Comparison of ENCODE assay signal across 10 mouse cellular contexts in genomic region chr10:39654001-39654416, GRCm38 (mm10). TPM values are rescaled to one million over a fixed set of nuclear protein-coding genes. Genes with fewer than 3 reads are reported as not detected.
DNase-seq lines count a peak whose midpoint lies in the region; ATAC-seq and TF ChIP-seq lines count a peak whose summit lies in the region.
"Had no signal": no experiment of that assay in that cellular context is flagged by ENCODE, and none has a peak within 500 bp of the region (broad histone marks: within the 10 kb centered on the region; RNA-seq: fewer than 3 reads in every experiment).

No protein-coding gene starts in this region.

- no peak for DNase-seq in intestine, embryonic 14.5 days (ENCODE audit: low spot score)
- peak; percentile 80 for DNase-seq in embryonic facial prominence, embryonic 14.5 days (ENCODE audit: low spot score)
- peak; percentile 58 for DNase-seq in neural tube, embryonic 11.5 days (ENCODE audit: low spot score)
- DNase-seq in right cerebral cortex, adult 2 months (ENCODE audit: low spot score in 2 of 2) = no peak
- no peak for DNase-seq in adrenal gland, adult 18-20 months (ENCODE audit: low spot score in 2 of 2)
- DNase-seq in lung, postnatal 4 days = no peak
- DNase-seq: liver, postnatal 0 days had no signal

- H3K27me3 ChIP-seq in intestine, embryonic 14.5 days (replicated peaks; ENCODE audit: control insufficient read depth, insufficient read depth, low read length) = no peaks in the 10 kb centered on the region
- no peaks in the 10 kb centered on the region for H3K27me3 ChIP-seq in intestine, postnatal 0 days (replicated peaks; ENCODE audit: control insufficient read depth, insufficient read depth, low read length)
- H3K27me3 ChIP-seq in embryonic facial prominence, embryonic 14.5 days (replicated peaks; ENCODE audit: control insufficient read depth, insufficient read depth, low read length) = no peaks in the 10 kb centered on the region
- H3K27me3 ChIP-seq in intestine, embryonic 15.5 days (replicated peaks) = no peaks in the 10 kb centered on the region
- H3K27me3 ChIP-seq in neural tube, embryonic 11.5 days (ENCODE audit: control insufficient read depth, insufficient read depth, low read length) = no peaks in the 10 kb centered on the region

- 37% methylated on average over 8 of the region's 8 CpGs for WGBS in intestine, embryonic 14.5 days
- WGBS in intestine, postnatal 0 days = 69% methylated on average over 8 of the region's 8 CpGs
- 25% methylated on average over 8 of the region's 8 CpGs for WGBS in embryonic facial prominence, embryonic 14.5 days
- WGBS in intestine, embryonic 15.5 days = 45% methylated on average over 8 of the region's 8 CpGs
- WGBS in neural tube, embryonic 11.5 days = 52% methylated on average over 8 of the region's 8 CpGs

- H3K4me2 ChIP-seq in intestine, embryonic 14.5 days (ENCODE audit: low read length) = no peak overlapping the region
- no peak overlapping the region for H3K4me2 ChIP-seq in intestine, postnatal 0 days (replicated peaks; ENCODE audit: low read depth)
- no peak overlapping the region for H3K4me2 ChIP-seq in embryonic facial prominence, embryonic 14.5 days (ENCODE audit: low read depth, low read length)
- no peak overlapping the region for H3K4me2 ChIP-seq in intestine, embryonic 15.5 days (replicated peaks)
- H3K4me2 ChIP-seq in neural tube, embryonic 11.5 days (ENCODE audit: low read depth) = no peak overlapping the region

- TF ChIP-seq CTCF in intestine, postnatal 0 days (IDR thresholded peaks at IDR 0.05; ENCODE audit: low read depth) = no peak

- no peak overlapping the region for H3K9ac ChIP-seq in intestine, embryonic 14.5 days (ENCODE audit: low read length)
- no peak overlapping the region for H3K9ac ChIP-seq in intestine, postnatal 0 days (ENCODE audit: low read depth, low read length)
- no peak overlapping the region for H3K9ac ChIP-seq in embryonic facial prominence, embryonic 14.5 days (ENCODE audit: low read depth, low read length)
- H3K9ac ChIP-seq in intestine, embryonic 15.5 days = no peak overlapping the region
- H3K9ac ChIP-seq in neural tube, embryonic 11.5 days (ENCODE audit: low read length) = no peak overlapping the region
- H3K9ac ChIP-seq: liver, postnatal 0 days had no signal

- no peak overlapping the region; the same call in 1 of the 2 replicates for H3K27ac ChIP-seq in intestine, embryonic 14.5 days (ENCODE audit: low read depth)
- no peak overlapping the region for H3K27ac ChIP-seq in intestine, postnatal 0 days (ENCODE audit: low read depth, low read length)
- peak overlapping the region; percentile 8; the same call in 1 of the 2 replicates for H3K27ac ChIP-seq in embryonic facial prominence, embryonic 14.5 days (replicated peaks; ENCODE audit: low read depth, low read length)
- no peak overlapping the region for H3K27ac ChIP-seq in intestine, embryonic 15.5 days
- H3K27ac ChIP-seq in neural tube, embryonic 11.5 days (ENCODE audit: low read depth, low read length) = peak overlapping the region; percentile 41; the same call in 1 of the 2 replicates

- peak; percentile 26; the same call in 1 of the 2 replicates for ATAC-seq in intestine, embryonic 14.5 days (replicated peaks; ENCODE audit: low FRiP score, low TSS enrichment, low read depth)
- no peak for ATAC-seq in intestine, postnatal 0 days
- peak; percentile 78; the same call in 1 of the 2 replicates for ATAC-seq in embryonic facial prominence, embryonic 14.5 days (ENCODE audit: low read depth)
- peak; percentile 28; the same call in 1 of the 2 replicates for ATAC-seq in intestine, embryonic 15.5 days
- ATAC-seq in neural tube, embryonic 11.5 days (ENCODE audit: insufficient read depth, low FRiP score, low TSS enrichment) = peak; percentile 38; the same call in 1 of the 2 replicates
- ATAC-seq: inflammation-experienced regulatory T-cells, adult 6 months; liver, postnatal 0 days had no signal

- peaks cover 30% of the 10 kb centered on the region for H3K36me3 ChIP-seq in intestine, embryonic 14.5 days (ENCODE audit: control insufficient read depth, insufficient read depth, low read length)
- H3K36me3 ChIP-seq in intestine, postnatal 0 days (ENCODE audit: control insufficient read depth, insufficient read depth) = peaks cover 48% of the 10 kb centered on the region
- H3K36me3 ChIP-seq in embryonic facial prominence, embryonic 14.5 days (ENCODE audit: control insufficient read depth, insufficient read depth, low read length) = peaks cover 27% of the 10 kb centered on the region
- peaks cover 25% of the 10 kb centered on the region for H3K36me3 ChIP-seq in intestine, embryonic 15.5 days
- H3K36me3 ChIP-seq in neural tube, embryonic 11.5 days (ENCODE audit: control insufficient read depth, insufficient read depth, low read length) = no peaks in the 10 kb centered on the region

- no peak overlapping the region for H3K4me3 ChIP-seq in intestine, embryonic 14.5 days (ENCODE audit: low read depth, low read length)
- no peak overlapping the region for H3K4me3 ChIP-seq in intestine, postnatal 0 days (ENCODE audit: low read depth, low read length)
- H3K4me3 ChIP-seq in embryonic facial prominence, embryonic 14.5 days (ENCODE audit: low read depth, low read length) = no peak overlapping the region
- H3K4me3 ChIP-seq in intestine, embryonic 15.5 days (replicated peaks) = no peak overlapping the region
- H3K4me3 ChIP-seq in neural tube, embryonic 11.5 days (ENCODE audit: low read depth, low read length) = no peak overlapping the region

- peaks cover 11% of the 10 kb centered on the region for H3K4me1 ChIP-seq in intestine, embryonic 14.5 days (replicated peaks; ENCODE audit: control insufficient read depth, insufficient read depth, low read length)
- H3K4me1 ChIP-seq in intestine, postnatal 0 days (replicated peaks; ENCODE audit: control insufficient read depth, insufficient read depth, low read length) = no peaks in the 10 kb centered on the region
- peaks cover 19% of the 10 kb centered on the region for H3K4me1 ChIP-seq in embryonic facial prominence, embryonic 14.5 days (ENCODE audit: control insufficient read depth, insufficient read depth, low read length)
- 0 out of 2 replicates have a peak, but pooled peaks cover 2% of the 10 kb centered on the region for H3K4me1 ChIP-seq in intestine, embryonic 15.5 days (replicated peaks)
- H3K4me1 ChIP-seq in neural tube, embryonic 11.5 days (ENCODE audit: control insufficient read depth, insufficient read depth, low read length) = peaks cover 15% of the 10 kb centered on the region

- no peaks in the 10 kb centered on the region for H3K9me3 ChIP-seq in intestine, embryonic 14.5 days (ENCODE audit: control insufficient read depth, low read length)
- no peaks in the 10 kb centered on the region for H3K9me3 ChIP-seq in intestine, postnatal 0 days (ENCODE audit: control insufficient read depth)
- H3K9me3 ChIP-seq in embryonic facial prominence, embryonic 14.5 days (ENCODE audit: control insufficient read depth, low read length) = no peaks in the 10 kb centered on the region
- H3K9me3 ChIP-seq in intestine, embryonic 15.5 days = no peaks in the 10 kb centered on the region
- H3K9me3 ChIP-seq in neural tube, embryonic 11.5 days (ENCODE audit: control insufficient read depth, low read length) = no peaks in the 10 kb centered on the region

RNA-seq across cellular contexts. Expression of gene Traf3ip2, which starts 41.3 kb away (rescaled TPM):
- 27.8 and 28.5 TPM in 2 replicates for polyA plus RNA-seq in intestine, embryonic 14.5 days (2014; fragmentation: Nextera tagmentation; extraction: Ambion mirVana)
- polyA plus RNA-seq in intestine, postnatal 0 days (2015; fragmentation: Nextera tagmentation; extraction: Ambion mirVana) = 25.3 and 27.8 TPM in 2 replicates
- polyA plus RNA-seq in embryonic facial prominence, embryonic 14.5 days (2014; fragmentation: Nextera tagmentation; extraction: Ambion mirVana) = 12.5 and 12.9 TPM in 2 replicates
- polyA plus RNA-seq in intestine, embryonic 15.5 days (2015; fragmentation: Nextera tagmentation; extraction: Ambion mirVana) = 25.8 and 29.4 TPM in 2 replicates
- 9.4 TPM in 2 replicates for polyA plus RNA-seq in neural tube, embryonic 11.5 days (2014; fragmentation: Nextera tagmentation; extraction: Ambion mirVana)
- total RNA-seq in adrenal gland, adult 18-20 months (2021) = 10 to 100 TPM; 10.6 to 15.0 TPM

Comparison
In these comparisons a context has a peak if more than half of its experiments do, and no peak if none do; other contexts are left out.
1. DNase-seq: peak in embryonic facial prominence, embryonic 14.5 days (single experiment) and neural tube, embryonic 11.5 days (single experiment); none in intestine, embryonic 14.5 days (single experiment), right cerebral cortex, adult 2 months (0 of 2), adrenal gland, adult 18-20 months (0 of 2) and lung, postnatal 4 days (0 of 2).
2. H3K27ac ChIP-seq: peak in embryonic facial prominence, embryonic 14.5 days (single experiment) and neural tube, embryonic 11.5 days (single experiment); none in intestine, embryonic 14.5 days (single experiment), intestine, postnatal 0 days (single experiment) and intestine, embryonic 15.5 days (single experiment).